Mouse (Mus musculus) bone marrow, adult 2 months (tissue): ENCODE results near the gene Birc5.

ENCODE experiments used
- CTCF ChIP-seq: fragments of 200-500 bp; IDR thresholded peaks from 2 replicates; pipeline ENCODE4 v1.5.1; 2011; ENCODE audit warnings: low read length, control low read depth; ENCODE audit not compliant: control insufficient read depth, insufficient read depth
- POLR2A ChIP-seq: fragments of 200-500 bp; IDR thresholded peaks from 2 replicates; pipeline ENCODE4 v1.6.1; 2011; ENCODE audit warnings: low read depth, mild to moderate bottlenecking, control low read depth, low read length, borderline replicate concordance; ENCODE audit not compliant: control insufficient read depth

DNA sequence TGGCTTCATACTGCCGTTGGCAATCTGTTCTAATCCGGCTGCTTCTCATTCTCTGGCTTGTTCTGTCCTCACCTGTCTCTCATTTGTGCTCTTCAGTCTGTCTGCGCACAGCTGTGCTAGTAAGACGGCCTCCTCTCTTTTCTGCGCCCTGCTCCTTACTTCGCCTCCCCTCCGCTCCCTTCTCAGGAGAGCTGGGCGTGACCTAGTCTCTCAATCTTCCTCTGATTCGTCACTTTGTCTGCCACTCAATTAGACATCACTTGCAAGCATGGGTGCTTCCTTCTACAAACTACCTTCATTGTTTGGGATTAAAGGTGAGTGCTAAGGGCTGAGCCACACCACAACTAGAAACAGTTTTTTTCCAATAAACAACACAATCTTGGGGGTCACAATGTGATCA lies 5.2 kb downstream of the Birc5 start:
- TF ChIP-seq CTCF (no peak), POLR2A (no peak)
